Mouse (Mus musculus): ENCODE measurements around the gene Sema5a. TPM values are rescaled to one million over a fixed set of nuclear protein-coding genes. Genes with fewer than 3 reads are reported as not detected.

Gene Sema5a
- polyA plus RNA-seq, 1 experiment from 2014 or later = 6.5 TPM

- no peak overlapping the region for H3K4me3 ChIP-seq
- 58% methylated on average over 5 of the region's 5 CpGs for WGBS
- no peak overlapping the region for H3K27ac ChIP-seq
- peaks cover 14% of the 10 kb centered on the region for H3K4me1 ChIP-seq (replicated peaks)
- no peaks in the 10 kb centered on the region for H3K9me3 ChIP-seq (replicated peaks)
- no peak for ATAC-seq (replicated peaks; ENCODE audit: insufficient number of reproducible peaks, insufficient read depth, low FRiP score, low read depth)
- no peaks in the 10 kb centered on the region for H3K27me3 ChIP-seq
- H3K36me3 ChIP-seq = no peaks in the 10 kb centered on the region
- no peak overlapping the region for H3K9ac ChIP-seq
- no peak overlapping the region for H3K4me2 ChIP-seq
Observed at GRCm38 (mm10) chr15:32275020-32275419, 30.4 kb downstream of the Sema5a start.

- no peaks in the 10 kb centered on the region for H3K9me3 ChIP-seq (replicated peaks)
- H3K27me3 ChIP-seq = no peaks in the 10 kb centered on the region
- WGBS = 26% methylated on average over 2 of the region's 2 CpGs
- ATAC-seq (replicated peaks; ENCODE audit: insufficient number of reproducible peaks, insufficient read depth, low FRiP score, low read depth) = no peak
- H3K4me1 ChIP-seq (replicated peaks) = peaks cover 23% of the 10 kb centered on the region
- no peak overlapping the region for H3K9ac ChIP-seq
- H3K4me3 ChIP-seq = no peak overlapping the region
- peak overlapping the region; percentile 22; the same call in 1 of the 2 replicates for H3K27ac ChIP-seq
- no peaks in the 10 kb centered on the region for H3K36me3 ChIP-seq
- no peak overlapping the region for H3K4me2 ChIP-seq
Observed at GRCm38 (mm10) chr15:32278600-32278999, 34.0 kb downstream of the Sema5a start.

GRCm38 (mm10) chr15:32281374-32281773 lies 36.8 kb downstream of the Sema5a start:
- peak overlapping the region; percentile 82 for H3K27ac ChIP-seq
- H3K27me3 ChIP-seq = no peaks in the 10 kb centered on the region
- peaks cover 19% of the 10 kb centered on the region for H3K4me1 ChIP-seq (replicated peaks)
- ATAC-seq (replicated peaks; ENCODE audit: insufficient number of reproducible peaks, insufficient read depth, low FRiP score, low read depth) = no peak; the same call in 1 of the 2 replicates
- no peak overlapping the region for H3K4me3 ChIP-seq
- no peak overlapping the region for H3K9ac ChIP-seq
- no peak overlapping the region for H3K4me2 ChIP-seq
- no peaks in the 10 kb centered on the region for H3K9me3 ChIP-seq (replicated peaks)
- no peaks in the 10 kb centered on the region for H3K36me3 ChIP-seq
- WGBS = 43% methylated on average over 4 of the region's 4 CpGs

DNA sequence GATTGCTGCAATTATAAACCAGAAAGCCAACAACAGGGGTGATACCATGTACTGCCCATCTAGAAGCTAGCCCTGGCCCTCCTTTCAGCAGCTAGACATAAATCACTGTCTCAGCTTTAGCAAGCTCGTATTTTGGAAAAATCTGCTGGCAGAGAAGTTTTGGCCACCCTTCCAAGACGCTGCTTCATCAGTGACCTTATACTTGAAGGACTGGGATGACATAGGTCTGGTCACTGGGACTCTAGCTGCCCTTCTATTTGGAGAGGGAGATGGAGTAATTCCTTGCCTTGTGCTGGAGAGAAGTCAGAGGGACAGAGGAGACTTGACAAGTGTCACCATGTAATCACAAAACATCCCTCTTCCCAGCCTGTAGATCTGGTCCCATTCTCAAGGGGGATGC lies 40.1 kb downstream of the Sema5a start:
- Histone ChIP-seq H3K9me3 (replicated peaks) (no peaks in the 10 kb centered on the region), H3K27me3 (no peaks in the 10 kb centered on the region), H3K4me1 (replicated peaks) (peaks cover 22% of the 10 kb centered on the region), H3K27ac (no peak overlapping the region), H3K4me3 (no peak overlapping the region), H3K4me2 (no peak overlapping the region), H3K36me3 (no peaks in the 10 kb centered on the region), H3K9ac (no peak overlapping the region)
- ATAC-seq (replicated peaks; ENCODE audit: insufficient number of reproducible peaks, insufficient read depth, low FRiP score, low read depth) = no peak
- 62% methylated on average over 2 of the region's 2 CpGs for WGBS

DNA sequence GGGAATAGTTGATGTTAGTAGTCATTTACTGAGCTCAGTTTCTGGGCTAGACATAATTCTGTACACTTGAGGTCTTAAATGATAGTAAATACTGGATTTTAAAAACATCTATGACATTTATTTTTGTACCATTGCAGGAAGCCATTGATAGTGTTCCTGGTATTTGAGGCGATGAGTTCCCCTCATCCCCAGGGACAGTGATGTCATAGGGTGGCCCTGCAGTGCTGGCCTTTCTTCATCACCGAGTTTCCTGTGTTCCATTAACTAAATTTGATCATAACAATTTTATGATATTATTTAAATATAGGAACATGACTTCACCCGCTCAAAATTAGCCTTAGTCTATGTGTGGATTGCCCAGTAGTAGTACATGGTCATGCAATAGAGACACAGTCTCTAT lies 41.7 kb downstream of the Sema5a start:
- no peaks in the 10 kb centered on the region for H3K27me3 ChIP-seq
- no peak overlapping the region for H3K9ac ChIP-seq
- no peak for ATAC-seq (replicated peaks; ENCODE audit: insufficient number of reproducible peaks, insufficient read depth, low FRiP score, low read depth)
- H3K27ac ChIP-seq = no peak overlapping the region
- no peaks in the 10 kb centered on the region for H3K36me3 ChIP-seq
- H3K4me3 ChIP-seq = no peak overlapping the region
- no peak overlapping the region for H3K4me2 ChIP-seq
- H3K9me3 ChIP-seq (replicated peaks) = no peaks in the 10 kb centered on the region
- peaks cover 22% of the 10 kb centered on the region for H3K4me1 ChIP-seq (replicated peaks)
- WGBS = 73% methylated on average over 3 of the region's 3 CpGs

DNA sequence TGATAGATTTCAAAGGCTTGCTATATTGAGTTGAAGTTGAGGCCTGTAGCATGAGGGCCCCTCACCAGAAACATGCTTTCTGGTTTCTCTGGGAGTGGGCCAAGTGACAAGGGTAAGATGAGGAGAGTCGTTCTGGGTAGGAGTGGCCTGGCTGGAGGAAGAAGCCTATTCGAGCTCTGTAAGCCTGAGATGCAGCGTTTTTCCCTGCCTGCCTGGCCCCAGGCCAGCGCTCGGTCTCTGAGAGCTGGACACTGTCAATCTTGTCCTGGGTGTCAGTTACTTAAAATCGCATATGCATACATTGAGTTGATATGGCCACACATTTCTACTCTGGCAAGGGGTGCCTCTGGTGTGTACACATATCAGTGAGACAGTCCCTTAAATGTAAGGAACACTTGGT lies 43.9 kb downstream of the Sema5a start:
- H3K4me1 ChIP-seq (replicated peaks) = peaks cover 13% of the 10 kb centered on the region
- peak overlapping the region; percentile 76 for H3K27ac ChIP-seq
- no peaks in the 10 kb centered on the region for H3K9me3 ChIP-seq (replicated peaks)
- H3K4me3 ChIP-seq = no peak overlapping the region
- H3K4me2 ChIP-seq = peak overlapping the region; percentile 26
- no peaks in the 10 kb centered on the region for H3K27me3 ChIP-seq
- ATAC-seq (replicated peaks; ENCODE audit: insufficient number of reproducible peaks, insufficient read depth, low FRiP score, low read depth) = peak; percentile 72
- 11% methylated on average over 6 of the region's 6 CpGs for WGBS
- H3K9ac ChIP-seq = 0 out of 2 replicates have a peak overlapping the region, but pooled peaks have one; percentile 19
- no peaks in the 10 kb centered on the region for H3K36me3 ChIP-seq

GRCm38 (mm10) chr15:32291000-32291399 lies 46.4 kb downstream of the Sema5a start:
- WGBS = 78% methylated on average over 3 of the region's 3 CpGs
- H3K9ac ChIP-seq = no peak overlapping the region
- H3K36me3 ChIP-seq = no peaks in the 10 kb centered on the region
- no peaks in the 10 kb centered on the region for H3K9me3 ChIP-seq (replicated peaks)
- H3K4me1 ChIP-seq (replicated peaks) = peaks cover 13% of the 10 kb centered on the region
- no peak for ATAC-seq (replicated peaks; ENCODE audit: insufficient number of reproducible peaks, insufficient read depth, low FRiP score, low read depth)
- H3K4me2 ChIP-seq = no peak overlapping the region
- no peak overlapping the region for H3K4me3 ChIP-seq
- no peaks in the 10 kb centered on the region for H3K27me3 ChIP-seq
- H3K27ac ChIP-seq = no peak overlapping the region

- Histone ChIP-seq H3K36me3 (no peaks in the 10 kb centered on the region), H3K27ac (no peak overlapping the region), H3K27me3 (no peaks in the 10 kb centered on the region), H3K9me3 (replicated peaks) (no peaks in the 10 kb centered on the region), H3K9ac (no peak overlapping the region), H3K4me3 (no peak overlapping the region), H3K4me2 (no peak overlapping the region), H3K4me1 (replicated peaks) (no peaks in the 10 kb centered on the region)
- 77% methylated on average over 6 of the region's 6 CpGs for WGBS
- no peak for ATAC-seq (replicated peaks; ENCODE audit: insufficient number of reproducible peaks, insufficient read depth, low FRiP score, low read depth)
Observed at GRCm38 (mm10) chr15:32296523-32296922, 51.9 kb downstream of the Sema5a start.

DNA sequence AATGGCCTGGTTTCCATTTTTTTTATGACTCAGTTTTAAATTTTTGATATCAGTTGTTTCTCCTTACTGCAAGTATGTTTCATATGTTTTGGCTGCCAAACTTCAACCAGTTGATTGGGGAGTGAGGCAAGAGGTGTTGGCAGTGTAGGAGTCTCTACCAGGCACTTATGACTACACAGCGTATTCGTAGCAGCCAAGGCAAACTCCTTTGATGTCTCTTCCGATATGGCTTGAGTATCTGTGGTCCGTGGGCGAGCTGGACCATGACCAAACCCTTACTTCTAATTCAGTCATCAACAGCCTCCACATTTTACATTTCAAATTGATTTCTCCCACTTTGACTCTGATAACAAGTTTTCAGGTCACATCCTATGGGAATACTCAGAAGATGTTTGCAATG lies 52.7 kb downstream of the Sema5a start:
- H3K9me3 ChIP-seq (replicated peaks) = no peaks in the 10 kb centered on the region
- H3K4me3 ChIP-seq = no peak overlapping the region
- H3K9ac ChIP-seq = no peak overlapping the region
- 58% methylated on average over 5 of the region's 5 CpGs for WGBS
- no peak for ATAC-seq (replicated peaks; ENCODE audit: insufficient number of reproducible peaks, insufficient read depth, low FRiP score, low read depth)
- no peaks in the 10 kb centered on the region for H3K27me3 ChIP-seq
- H3K4me2 ChIP-seq = no peak overlapping the region
- H3K4me1 ChIP-seq (replicated peaks) = no peaks in the 10 kb centered on the region
- H3K36me3 ChIP-seq = no peaks in the 10 kb centered on the region
- H3K27ac ChIP-seq = no peak overlapping the region

DNA sequence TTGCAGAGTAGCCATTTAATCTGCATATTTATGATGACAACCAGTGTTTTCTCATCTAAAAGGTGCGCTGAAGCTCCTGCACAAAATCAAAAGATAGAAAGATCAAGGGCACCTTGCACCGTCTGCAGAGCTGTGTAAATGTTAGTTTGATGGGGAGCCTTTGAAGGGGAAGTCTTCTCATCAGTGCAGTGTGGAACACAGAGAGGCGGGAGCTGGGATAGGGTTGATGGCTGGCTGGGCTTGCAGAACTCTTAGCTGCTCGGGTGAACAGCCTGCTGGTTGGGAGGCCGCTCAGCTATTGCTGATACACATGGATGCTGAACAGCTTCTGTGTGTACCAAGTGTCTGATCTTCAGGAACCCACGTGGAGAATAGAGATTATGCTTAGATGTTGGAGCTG lies 53.9 kb downstream of the Sema5a start:
- no peaks in the 10 kb centered on the region for H3K27me3 ChIP-seq
- no peak for ATAC-seq (replicated peaks; ENCODE audit: insufficient number of reproducible peaks, insufficient read depth, low FRiP score, low read depth)
- no peak overlapping the region for H3K27ac ChIP-seq
- no peak overlapping the region for H3K4me3 ChIP-seq
- no peaks in the 10 kb centered on the region for H3K9me3 ChIP-seq (replicated peaks)
- WGBS = 61% methylated on average over 6 of the region's 6 CpGs
- H3K9ac ChIP-seq = no peak overlapping the region
- H3K4me2 ChIP-seq = no peak overlapping the region
- no peaks in the 10 kb centered on the region for H3K36me3 ChIP-seq
- no peaks in the 10 kb centered on the region for H3K4me1 ChIP-seq (replicated peaks)

DNA sequence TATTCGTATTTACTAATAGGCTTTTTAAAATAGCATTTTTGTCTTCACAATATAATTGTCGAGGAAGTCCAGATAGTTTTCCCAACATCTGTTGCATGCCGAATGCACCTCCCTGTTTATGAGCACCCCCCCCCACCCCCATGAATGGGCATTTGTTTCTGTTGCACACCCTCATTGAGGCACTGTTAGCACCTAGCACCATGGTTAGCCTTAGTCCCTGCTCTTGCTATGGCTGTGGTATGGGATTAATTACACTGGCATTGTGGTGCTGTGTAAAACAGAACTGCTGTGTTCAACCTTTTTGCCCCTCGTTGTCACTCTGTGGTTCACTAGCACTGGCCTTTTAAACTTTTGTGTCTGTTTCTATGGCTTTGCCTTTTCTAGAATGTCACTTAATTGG lies 56.4 kb downstream of the Sema5a start:
- Histone ChIP-seq H3K36me3 (no peaks in the 10 kb centered on the region), H3K4me3 (no peak overlapping the region), H3K9me3 (replicated peaks) (no peaks in the 10 kb centered on the region), H3K27ac (no peak overlapping the region), H3K9ac (no peak overlapping the region), H3K4me2 (no peak overlapping the region), H3K4me1 (replicated peaks) (no peaks in the 10 kb centered on the region), H3K27me3 (no peaks in the 10 kb centered on the region)
- ATAC-seq (replicated peaks; ENCODE audit: insufficient number of reproducible peaks, insufficient read depth, low FRiP score, low read depth) = no peak
- WGBS = 91% methylated on average over 4 of the region's 4 CpGs

DNA sequence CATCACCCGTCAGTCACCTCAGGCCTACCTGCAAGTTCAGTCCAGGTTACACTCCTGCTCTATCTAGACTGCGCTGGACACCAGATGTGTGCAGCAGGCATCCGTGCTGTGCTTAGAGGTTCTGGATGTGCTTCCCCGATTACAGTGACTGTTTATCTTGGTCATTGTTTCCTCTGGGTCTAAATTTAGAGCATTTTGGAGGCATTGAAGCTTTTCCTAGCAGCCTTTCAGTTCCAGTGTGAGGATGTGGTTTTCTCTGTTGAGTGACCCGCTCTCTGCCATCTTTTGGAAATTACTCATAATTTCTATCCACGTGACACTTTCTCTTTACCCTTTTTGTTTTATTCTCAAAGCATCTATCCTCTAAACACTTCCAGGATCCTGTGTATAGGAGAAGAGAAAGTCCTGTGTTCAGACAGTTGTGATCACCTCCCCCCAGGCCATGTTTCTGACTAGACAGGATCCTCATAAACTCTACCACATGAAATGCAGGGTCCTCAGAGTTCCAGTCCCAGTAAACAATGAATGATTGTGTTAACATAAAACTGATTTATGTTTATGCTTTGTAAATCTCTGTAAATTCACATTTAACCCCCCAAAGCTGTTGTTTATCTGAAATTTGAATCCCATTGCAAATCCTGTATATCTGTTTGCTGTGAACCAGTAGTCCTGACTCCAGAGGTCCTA lies 62.1 kb downstream of the Sema5a start:
- Histone ChIP-seq H3K27ac (no peak overlapping the region), H3K27me3 (no peaks in the 10 kb centered on the region), H3K9ac (no peak overlapping the region), H3K4me3 (no peak overlapping the region), H3K4me2 (no peak overlapping the region), H3K36me3 (no peaks in the 10 kb centered on the region), H3K4me1 (replicated peaks) (peaks cover 11% of the 10 kb centered on the region), H3K9me3 (replicated peaks) (no peaks in the 10 kb centered on the region)
- no peak for ATAC-seq (replicated peaks; ENCODE audit: insufficient number of reproducible peaks, insufficient read depth, low FRiP score, low read depth)
- 45% methylated on average over 6 of the region's 6 CpGs for WGBS

Data from heart, embryonic 15.5 days (tissue).